In the genomic region with DNA sequence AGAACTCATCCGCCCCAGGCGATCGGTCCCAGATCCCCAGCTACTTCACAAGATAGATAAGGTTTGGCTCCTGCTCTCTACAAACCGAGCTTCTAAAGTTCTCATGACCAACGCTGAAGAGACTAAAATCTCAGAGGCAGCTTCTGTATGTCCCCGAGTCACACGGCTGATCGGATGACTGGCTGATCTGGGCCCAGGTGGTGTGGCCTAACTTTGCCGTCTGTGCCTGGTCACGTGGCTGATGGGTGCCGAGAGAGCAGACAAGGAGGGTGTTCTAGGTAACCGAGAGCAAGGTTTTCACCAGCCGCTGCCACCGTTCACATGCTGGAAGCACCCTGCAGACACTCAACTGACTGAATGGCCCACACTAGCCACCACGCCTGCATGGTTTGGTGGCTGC, we compare ENCODE assay signal across 18 mouse cellular contexts.
"Had no signal": no experiment of that assay in that cellular context is flagged by ENCODE, and none has a peak within 500 bp of the region (broad histone marks: within the 10 kb centered on the region; RNA-seq: fewer than 3 reads in every experiment).

No protein-coding gene starts in this region.

- H3K9me3 ChIP-seq: limb, embryonic 13.5 days; lung, embryonic 15.5 days; megakaryocyte, embryonic 14.5 days; midbrain, embryonic 15.5 days; neural tube, embryonic 12.5 days had no signal

- H3K4me3 ChIP-seq: limb, embryonic 13.5 days; lung, embryonic 15.5 days; megakaryocyte, embryonic 14.5 days; midbrain, embryonic 15.5 days; neural tube, embryonic 12.5 days had no signal

- H3K4me1 ChIP-seq: lung, embryonic 15.5 days; megakaryocyte, embryonic 14.5 days; midbrain, embryonic 15.5 days had no signal

- H3K27me3 ChIP-seq: limb, embryonic 13.5 days; lung, embryonic 15.5 days; midbrain, embryonic 15.5 days; neural tube, embryonic 12.5 days had no signal

- H3K27ac ChIP-seq: kidney, postnatal 0 days; limb, embryonic 13.5 days; lung, embryonic 15.5 days; macrophage; midbrain, embryonic 15.5 days; neural tube, embryonic 12.5 days had no signal

- DNase-seq: kidney, adult 9 months; kidney, postnatal 36 days; layer of hippocampus, adult 9-11 months; layer of hippocampus, postnatal 36 days; lung, postnatal 14 days; right cerebral cortex, postnatal 4 days; spleen, adult 18-20 months; thymus, adult 18-20 months; thymus, postnatal 14 days had no signal

- H3K9ac ChIP-seq: limb, embryonic 13.5 days; liver, embryonic 14.5 days; lung, embryonic 15.5 days; midbrain, embryonic 15.5 days; neural tube, embryonic 12.5 days had no signal

- H3K36me3 ChIP-seq: limb, embryonic 13.5 days; lung, embryonic 15.5 days; midbrain, embryonic 15.5 days; neural tube, embryonic 12.5 days had no signal

- H3K4me2 ChIP-seq: limb, embryonic 13.5 days; lung, embryonic 15.5 days; midbrain, embryonic 11.5 days; midbrain, embryonic 15.5 days; neural tube, embryonic 12.5 days had no signal

- ATAC-seq: midbrain, embryonic 15.5 days had no signal
